Mouse (Mus musculus) liver, embryonic 11.5 days (tissue): ENCODE results near the gene Nectin2. TPM values are rescaled to one million over a fixed set of nuclear protein-coding genes. Genes with fewer than 3 reads are reported as not detected.
A peak's percentile ranks its signal among the peaks of the same experiment; 100 is the strongest.

Source experiments
- ATAC-seq: fragments of 200-750 bp; cut with Nextera tagmentation; replicated peaks from 2 replicates; pipeline ENCODE4 v1.8.0; 2017; ENCODE audit warnings: moderate number of reproducible peaks, mild to moderate bottlenecking, moderate TSS enrichment, moderate library complexity; ENCODE audit not compliant: low FRiP score
- DNase-seq: peaks from one replicate; pipeline ENCODE4 v3.0.0-alpha.2; 2017; ENCODE audit warnings: low spot score
- H3K27ac ChIP-seq: fragments of 300-500 bp; sonication (generic); 2 replicates; pipeline ENCODE4 v1.5.1; 2014; ENCODE audit warnings: mild to moderate bottlenecking, low read depth, low read length, control low read depth
- H3K27me3 ChIP-seq: fragments of 300-500 bp; sonication (generic); replicated peaks from 2 replicates; pipeline ENCODE4 v1.6.1; 2014; ENCODE audit warnings: low read length, mixed read lengths; ENCODE audit not compliant: control insufficient read depth, insufficient read depth
- H3K36me3 ChIP-seq: fragments of 300-500 bp; sonication (generic); 2 replicates; pipeline ENCODE4 v1.6.1; 2014; ENCODE audit warnings: mild to moderate bottlenecking, low read length, moderate library complexity, mixed read lengths; ENCODE audit not compliant: control insufficient read depth, insufficient read depth
- H3K4me1 ChIP-seq: fragments of 300-500 bp; sonication (generic); replicated peaks from 2 replicates; pipeline ENCODE4 v1.6.1; 2014; ENCODE audit warnings: low read length, mixed read lengths; ENCODE audit not compliant: control insufficient read depth, insufficient read depth
- H3K4me2 ChIP-seq: fragments of 300-500 bp; sonication (generic); 2 replicates; pipeline ENCODE4 v1.6.1; 2014; ENCODE audit warnings: mild to moderate bottlenecking, control low read depth, moderate library complexity
- H3K4me3 ChIP-seq: fragments of 300-500 bp; sonication (generic); 2 replicates; pipeline ENCODE4 v1.5.1; 2014; ENCODE audit warnings: low read depth, low read length, control low read depth
- H3K9ac ChIP-seq: fragments of 300-500 bp; sonication (generic); 2 replicates; pipeline ENCODE4 v1.6.1; 2014; ENCODE audit warnings: low read depth, low read length, control low read depth
- H3K9me3 ChIP-seq: fragments of 300-500 bp; sonication (generic); 2 replicates; pipeline ENCODE4 v1.6.1; 2016; ENCODE audit warnings: low read length, inconsistent platforms, mixed read lengths; ENCODE audit not compliant: control insufficient read depth
- WGBS: fragments of 180-500 bp; shearing (Covaris S2); extraction: QIAGEN DNeasy Blood & Tissue Kit; methylation state at CpG from one replicate; pipeline ENCODE4 v1.1.7; 2014; 5-methylcytosine and 5-hydroxymethylcytosine counted together
- polyA plus RNA-seq: library from polyadenylated mRNA; unstranded; fragments of >200 nt; fragmentation: Nextera tagmentation; extraction: Ambion mirVana; gene quantifications from 2 replicates; pipeline ENCODE4 v1.2.1, GENCODE M21; 2014

Gene Nectin2
- polyA plus RNA-seq, 1 experiment from 2014 or later = 55.9 TPM

DNA sequence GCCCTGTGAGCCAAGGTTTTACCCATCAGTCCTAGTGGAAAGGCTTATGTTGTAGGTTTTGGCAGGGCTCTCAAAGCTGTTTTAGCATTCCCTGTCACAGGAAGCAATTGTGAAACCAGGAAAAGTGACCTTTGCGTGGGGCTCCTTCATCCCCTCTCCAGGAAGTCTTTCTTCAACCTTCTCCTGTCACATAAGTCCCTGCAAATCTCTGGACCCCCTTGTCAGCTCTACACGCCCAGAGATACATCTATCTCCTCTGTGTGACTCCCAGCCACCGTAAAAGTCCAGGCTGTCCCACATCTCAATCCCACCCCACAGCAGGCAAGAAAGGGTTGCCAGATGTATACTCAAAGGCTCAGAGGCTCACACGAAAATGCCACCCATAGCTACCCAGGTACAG, 21.4 kb upstream of the Nectin2 start:
- 38% methylated on average over 4 of the region's 4 CpGs for WGBS
- peaks cover 14% of the 10 kb centered on the region for H3K4me1 ChIP-seq
- DNase-seq = no peak
- no peak overlapping the region for H3K4me3 ChIP-seq
- peaks cover 34% of the 10 kb centered on the region for H3K27me3 ChIP-seq
- H3K27ac ChIP-seq = no peak overlapping the region
- no peak overlapping the region for H3K9ac ChIP-seq
- ATAC-seq = no peak
- no peaks in the 10 kb centered on the region for H3K9me3 ChIP-seq
- no peak overlapping the region for H3K4me2 ChIP-seq
- no peaks in the 10 kb centered on the region for H3K36me3 ChIP-seq

DNA sequence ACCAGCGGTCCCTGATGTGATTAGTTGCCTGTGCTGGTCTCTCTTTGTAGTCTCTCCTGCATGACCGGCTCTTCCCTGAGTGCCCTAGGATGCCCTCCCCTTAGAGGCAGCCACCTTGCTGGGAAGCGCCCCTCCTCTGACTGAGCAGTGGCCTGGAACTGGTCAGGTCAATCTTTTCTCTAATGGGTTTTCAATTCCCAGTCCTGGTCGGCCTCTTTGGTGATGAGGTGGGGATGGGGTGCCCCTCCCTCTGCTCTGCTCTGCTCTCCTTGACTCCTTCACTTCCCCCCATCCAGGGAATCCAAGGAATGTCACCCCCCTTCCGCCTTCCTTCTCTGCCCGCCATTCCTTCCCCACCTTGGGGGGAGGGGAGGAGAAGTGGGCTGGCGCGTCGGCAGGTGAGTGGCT, 20.7 kb upstream of the Nectin2 start, which contains the start of gene Bcam:
Gene Bcam, minus strand, starts transcription at position 33 of the 408 bp plus-strand sequence.
- no peaks in the 10 kb centered on the region for H3K9me3 ChIP-seq
- DNase-seq (no peak), ATAC-seq (peak; percentile 10; the same call in 1 of the 2 replicates)
- H3K4me3 ChIP-seq = peak within 1 kb of the TSS; percentile 50
- H3K4me1 ChIP-seq = peaks cover 14% of the 10 kb centered on the region
- H3K27ac ChIP-seq = no peak within 1 kb of the TSS
- peaks cover 34% of the 10 kb centered on the region for H3K27me3 ChIP-seq
- H3K9ac ChIP-seq = peak within 1 kb of the TSS; percentile 49; the same call in 1 of the 2 replicates
- peak within 1 kb of the TSS; percentile 75 for H3K4me2 ChIP-seq
- 5% methylated on average over 9 of the region's 9 CpGs for WGBS
- no peaks in the 10 kb centered on the region for H3K36me3 ChIP-seq

DNA sequence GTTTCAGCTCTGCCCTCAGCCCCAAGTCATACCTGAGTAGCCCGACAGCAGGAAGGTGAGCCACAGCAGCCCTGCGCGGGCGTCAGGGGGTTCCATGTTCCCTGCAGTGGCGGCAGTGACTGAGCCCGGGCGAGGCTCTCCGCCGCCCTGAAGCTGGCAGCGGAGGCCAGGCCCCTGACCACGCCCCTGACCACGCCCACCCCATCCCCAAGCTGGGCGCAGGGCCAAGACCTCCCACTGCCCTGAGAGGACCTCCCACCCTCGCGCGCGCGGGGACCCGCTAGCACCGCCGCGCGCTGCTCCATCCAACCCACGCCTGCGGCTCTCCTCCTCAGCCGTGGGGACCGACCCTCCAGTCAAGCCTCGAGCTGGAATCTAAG, 20.1 kb upstream of the Nectin2 start:
- 1% methylated on average over 28 of the region's 28 CpGs for WGBS
- Histone ChIP-seq H3K9me3 (no peaks in the 10 kb centered on the region), H3K4me3 (peak overlapping the region; percentile 50), H3K27ac (no peak overlapping the region), H3K4me2 (peak overlapping the region; percentile 75), H3K36me3 (no peaks in the 10 kb centered on the region), H3K4me1 (peaks cover 14% of the 10 kb centered on the region), H3K9ac (peak overlapping the region; percentile 49; the same call in 1 of the 2 replicates), H3K27me3 (peaks cover 34% of the 10 kb centered on the region)
- ATAC-seq = peak; percentile 74
- peak; percentile 86 for DNase-seq

DNA sequence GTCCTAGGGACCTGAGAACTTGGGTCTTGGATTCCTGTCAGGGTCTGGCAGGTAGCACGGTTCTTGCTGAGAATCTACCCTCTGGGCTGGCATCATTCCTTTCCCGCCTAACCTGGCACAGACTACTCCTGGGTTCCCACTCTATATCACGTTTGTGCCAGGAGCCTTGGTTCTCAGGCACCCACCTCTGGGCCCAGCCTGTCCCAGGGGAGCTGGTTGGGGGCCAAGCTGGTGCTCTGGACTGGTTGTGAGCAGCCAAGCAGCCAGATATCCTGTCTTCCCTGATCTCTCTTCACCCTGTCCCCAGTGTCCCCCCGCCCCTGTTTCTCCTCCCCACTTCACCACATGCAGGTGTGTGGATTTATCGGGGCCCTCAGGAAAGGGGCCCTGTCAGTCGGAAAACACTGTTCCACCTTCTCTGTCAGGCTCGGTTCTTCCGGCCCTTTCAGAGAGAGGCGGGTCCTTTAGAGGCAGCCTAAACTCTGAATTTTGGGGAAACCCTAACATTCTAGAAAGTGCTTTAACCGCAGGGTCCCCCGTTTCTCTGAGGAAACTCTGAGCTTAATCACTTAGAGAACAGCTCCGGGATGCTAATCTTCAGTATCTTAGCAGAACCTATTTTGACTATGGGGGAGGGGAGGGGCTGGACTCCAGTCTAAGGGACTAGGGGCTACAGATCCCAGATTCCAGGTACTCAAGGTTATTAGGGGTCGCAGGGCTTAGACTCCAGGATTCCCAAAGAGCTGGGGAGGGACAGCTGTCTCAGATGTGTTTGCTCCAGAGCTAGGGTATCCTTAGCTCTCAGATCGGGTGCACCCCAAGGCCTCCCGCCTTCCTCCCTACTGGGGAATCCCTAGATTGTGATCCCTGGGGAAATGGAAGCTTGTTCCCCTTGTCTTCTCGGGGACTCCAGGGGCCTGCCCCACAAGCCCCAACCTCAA, 19.4 kb upstream of the Nectin2 start:
- Histone ChIP-seq H3K27ac (no peak overlapping the region; the same call in 1 of the 2 replicates), H3K36me3 (no peaks in the 10 kb centered on the region), H3K4me2 (peak overlapping the region; percentile 75), H3K4me3 (peak overlapping the region; percentile 50), H3K4me1 (peaks cover 14% of the 10 kb centered on the region), H3K9me3 (no peaks in the 10 kb centered on the region), H3K9ac (peak overlapping the region; percentile 49), H3K27me3 (peaks cover 34% of the 10 kb centered on the region)
- ATAC-seq (0 out of 2 replicates have a peak, but pooled peaks have one; percentile 2), DNase-seq (no peak)
- WGBS = 11% methylated on average over 16 of the region's 16 CpGs

DNA sequence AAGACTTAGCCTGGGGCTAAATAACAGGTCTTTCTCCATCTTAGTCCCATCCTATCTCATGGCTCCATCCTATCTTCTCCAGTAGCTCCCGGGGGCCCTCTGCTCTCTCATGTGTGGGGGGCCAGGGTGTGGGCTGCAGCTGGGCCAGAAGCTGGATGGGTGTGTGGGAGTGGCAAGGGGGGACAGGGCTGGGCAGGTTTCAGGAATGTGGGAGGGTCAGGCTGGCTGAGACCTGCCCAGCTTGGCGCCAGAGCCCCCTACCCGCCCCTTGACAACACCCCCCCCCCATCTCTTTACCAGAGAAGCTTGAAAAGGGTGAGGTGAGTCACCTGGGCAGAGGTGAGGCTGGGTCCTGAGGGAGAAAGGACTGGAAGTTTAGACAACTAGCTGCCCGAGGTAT, 18.7 kb upstream of the Nectin2 start:
- Histone ChIP-seq H3K27ac (no peak overlapping the region), H3K9ac (no peak overlapping the region), H3K4me2 (no peak overlapping the region), H3K36me3 (0 out of 2 replicates have a peak, but pooled peaks cover 4% of the 10 kb centered on the region), H3K27me3 (peaks cover 34% of the 10 kb centered on the region), H3K9me3 (no peaks in the 10 kb centered on the region), H3K4me1 (peaks cover 14% of the 10 kb centered on the region), H3K4me3 (no peak overlapping the region)
- no peak for ATAC-seq
- 23% methylated on average over 4 of the region's 4 CpGs for WGBS
- no peak for DNase-seq

DNA sequence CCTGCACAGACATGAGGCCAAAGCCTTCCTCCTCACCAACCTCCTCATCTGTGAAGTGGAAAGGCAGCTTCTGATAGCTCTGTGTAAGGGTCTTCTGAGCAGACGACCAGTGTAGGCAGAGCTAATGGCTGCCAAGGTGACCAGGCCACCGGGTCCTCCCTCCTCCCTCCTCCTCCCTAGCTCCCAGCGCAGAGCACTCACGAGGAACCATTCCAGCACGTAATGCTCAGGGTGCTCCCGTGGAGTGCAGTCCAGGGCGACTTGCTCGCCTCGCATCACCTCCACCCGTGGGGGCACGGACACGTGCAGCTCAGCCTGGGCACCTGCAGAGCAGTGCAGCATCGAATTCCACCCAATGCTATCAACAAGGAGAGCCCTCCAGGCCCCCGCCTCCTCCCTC, 18.0 kb upstream of the Nectin2 start:
- Histone ChIP-seq H3K9ac (no peak overlapping the region), H3K4me2 (no peak overlapping the region)

DNA sequence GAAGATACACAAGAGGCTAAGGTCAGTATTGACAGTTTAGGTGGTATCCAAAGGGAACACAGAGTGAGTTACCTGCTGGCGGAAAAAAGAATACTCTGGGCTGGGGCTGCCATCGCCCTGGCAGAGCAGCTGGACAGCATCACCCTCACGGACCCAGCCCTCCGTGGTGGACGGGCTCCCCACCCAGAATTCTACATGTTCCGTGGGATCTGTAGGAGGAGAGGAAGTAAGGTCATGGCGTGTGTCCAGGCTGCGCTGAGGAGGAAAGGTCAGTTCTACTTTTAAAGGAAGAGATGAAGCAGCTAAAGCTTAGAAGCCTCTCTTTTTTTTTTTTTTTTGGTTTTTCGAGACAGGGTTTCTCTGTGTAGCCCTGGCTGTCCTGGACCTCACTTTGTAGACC, 14.3 kb upstream of the Nectin2 start:
- peaks cover 2% of the 10 kb centered on the region for H3K4me1 ChIP-seq
- H3K4me3 ChIP-seq = no peak overlapping the region
- no peak overlapping the region for H3K27ac ChIP-seq
- H3K9ac ChIP-seq = no peak overlapping the region
- DNase-seq = no peak
- H3K4me2 ChIP-seq = no peak overlapping the region
- H3K27me3 ChIP-seq = peaks cover 7% of the 10 kb centered on the region
- H3K36me3 ChIP-seq = peaks cover 4% of the 10 kb centered on the region; the same call in 1 of the 2 replicates
- ATAC-seq = no peak
- WGBS = 84% methylated on average over 9 of the region's 9 CpGs
- no peaks in the 10 kb centered on the region for H3K9me3 ChIP-seq

More for the DNA sequence above, 18.0 kb upstream of the Nectin2 start:
- H3K36me3 ChIP-seq = peaks cover 4% of the 10 kb centered on the region; the same call in 1 of the 2 replicates
- no peaks in the 10 kb centered on the region for H3K9me3 ChIP-seq
- H3K27me3 ChIP-seq = peaks cover 34% of the 10 kb centered on the region
- H3K27ac ChIP-seq = no peak overlapping the region
- no peak overlapping the region for H3K4me3 ChIP-seq
- no peak for DNase-seq
- 66% methylated on average over 14 of the region's 14 CpGs for WGBS
- no peak for ATAC-seq
- peaks cover 14% of the 10 kb centered on the region for H3K4me1 ChIP-seq

DNA sequence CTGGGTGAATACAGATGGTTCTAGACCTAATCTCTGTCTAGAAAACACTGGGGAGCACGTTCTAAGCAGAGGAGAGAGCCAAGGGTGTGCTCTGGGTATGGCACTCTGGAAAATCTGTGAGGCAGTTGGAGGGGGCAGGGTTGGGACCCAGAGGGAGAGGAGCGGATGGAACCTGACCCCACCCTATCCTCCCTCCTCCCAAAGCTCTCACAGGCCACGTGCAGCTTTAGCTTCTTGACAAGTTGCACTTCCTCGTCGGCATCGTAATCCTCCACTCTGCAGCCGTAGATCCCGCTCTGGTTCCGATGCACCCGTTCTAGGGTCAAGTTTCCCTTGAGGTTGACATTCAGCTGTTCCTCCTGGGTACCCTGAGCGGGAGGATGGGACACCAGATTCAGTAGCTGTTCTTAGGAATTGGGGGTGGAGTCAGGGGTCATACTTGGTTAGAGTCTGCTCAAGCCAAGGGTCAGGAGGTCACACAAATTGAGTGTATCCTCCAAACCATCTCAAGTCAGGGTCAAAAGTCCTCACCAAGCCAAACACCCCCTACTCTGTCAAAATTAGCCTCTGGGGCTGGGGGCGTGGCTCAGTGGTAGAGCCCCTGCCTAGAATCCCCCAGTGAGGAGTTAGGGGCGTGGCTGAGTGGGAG, 13.7 kb upstream of the Nectin2 start:
- no peaks in the 10 kb centered on the region for H3K4me1 ChIP-seq
- no peak for ATAC-seq
- H3K4me2 ChIP-seq = no peak overlapping the region
- no peaks in the 10 kb centered on the region for H3K9me3 ChIP-seq
- DNase-seq = no peak
- H3K27ac ChIP-seq = no peak overlapping the region
- H3K27me3 ChIP-seq = peaks cover under 1% of the 10 kb centered on the region; the same call in 1 of the 2 replicates
- no peak overlapping the region for H3K9ac ChIP-seq
- 74% methylated on average over 13 of the region's 13 CpGs for WGBS
- H3K36me3 ChIP-seq = peaks cover 4% of the 10 kb centered on the region; the same call in 1 of the 2 replicates
- H3K4me3 ChIP-seq = no peak overlapping the region
